Mouse (Mus musculus) midbrain, postnatal 0 days (tissue): ENCODE measurements around the gene Col24a1. TPM values are rescaled to one million over a fixed set of nuclear protein-coding genes. Genes with fewer than 3 reads are reported as not detected.

ENCODE experiments used
- ATAC-seq: fragments of 200-750 bp; cut with Nextera tagmentation; 2 replicates; pipeline ENCODE4 v1.8.0; 2017; ENCODE audit warnings: moderate number of reproducible peaks, mild to moderate bottlenecking, moderate TSS enrichment, moderate library complexity; ENCODE audit not compliant: low FRiP score
- DNase-seq: peaks from one replicate; pipeline ENCODE4 v3.0.0-alpha.2; 2015; ENCODE audit warnings: low spot score
- H3K27ac ChIP-seq: fragments of 300-500 bp; sonication (generic); 2 replicates; pipeline ENCODE4 v1.5.1; 2014; ENCODE audit warnings: low read depth, mild to moderate bottlenecking, low read length, mixed read lengths
- H3K27me3 ChIP-seq: fragments of 300-500 bp; sonication (generic); 2 replicates; pipeline ENCODE4 v1.6.1; 2014; ENCODE audit warnings: low read length, control low read depth, mixed read lengths; ENCODE audit not compliant: insufficient read depth
- H3K36me3 ChIP-seq: fragments of 300-500 bp; sonication (generic); 2 replicates; pipeline ENCODE4 v1.6.1; 2014; ENCODE audit warnings: low read length, control low read depth, mixed read lengths; ENCODE audit not compliant: insufficient read depth
- H3K4me1 ChIP-seq: fragments of 300-500 bp; sonication (generic); 2 replicates; pipeline ENCODE4 v1.6.1; 2014; ENCODE audit warnings: mild to moderate bottlenecking, control low read depth, antibody characterized with exemption, low read length, mixed read lengths; ENCODE audit not compliant: insufficient read depth
- H3K4me2 ChIP-seq: fragments of 300-500 bp; sonication (generic); 2 replicates; pipeline ENCODE4 v1.6.1; 2014; ENCODE audit warnings: low read depth, mild to moderate bottlenecking, low read length, mixed read lengths; ENCODE audit not compliant: poor library complexity, severe bottlenecking
- H3K4me3 ChIP-seq: fragments of 300-500 bp; sonication (generic); 2 replicates; pipeline ENCODE4 v1.5.1; 2014; ENCODE audit warnings: low read depth, mild to moderate bottlenecking, low read length, moderate library complexity
- H3K9ac ChIP-seq: fragments of 300-500 bp; sonication (generic); replicated peaks from 2 replicates; pipeline ENCODE4 v1.6.1; 2014; ENCODE audit warnings: mild to moderate bottlenecking, low read length, moderate library complexity, mixed read lengths; ENCODE audit not compliant: poor library complexity, severe bottlenecking
- H3K9me3 ChIP-seq: fragments of 300-500 bp; sonication (generic); 2 replicates; pipeline ENCODE4 v1.6.1; 2016; ENCODE audit warnings: low read length, control low read depth
- CTCF ChIP-seq: IDR thresholded peaks from 2 replicates; pipeline ENCODE4 v1.5.1; 2016; ENCODE audit warnings: antibody characterized with exemption, mild to moderate bottlenecking
- WGBS: fragments of 180-500 bp; shearing (Covaris S2); extraction: QIAGEN DNeasy Blood & Tissue Kit; methylation state at CpG from one replicate; pipeline ENCODE4 v1.1.7; 2014; 5-methylcytosine and 5-hydroxymethylcytosine counted together
- polyA plus RNA-seq: library from polyadenylated mRNA; unstranded; fragments of >200 nt; fragmentation: Nextera tagmentation; extraction: Ambion mirVana; gene quantifications from 2 replicates; pipeline ENCODE4 v1.2.1, GENCODE M21; 2015
- total RNA-seq: library from RNA; depleted of rRNA; stranded (reverse); fragments of >200 nt; gene quantifications from 2 replicates; pipeline ENCODE4 v1.2.3, GENCODE M21; 2014

Col24a1 gene
- total and polyA plus RNA-seq, 2 experiments from 2014 or later, result 0.47 to 1.1 TPM

DNA sequence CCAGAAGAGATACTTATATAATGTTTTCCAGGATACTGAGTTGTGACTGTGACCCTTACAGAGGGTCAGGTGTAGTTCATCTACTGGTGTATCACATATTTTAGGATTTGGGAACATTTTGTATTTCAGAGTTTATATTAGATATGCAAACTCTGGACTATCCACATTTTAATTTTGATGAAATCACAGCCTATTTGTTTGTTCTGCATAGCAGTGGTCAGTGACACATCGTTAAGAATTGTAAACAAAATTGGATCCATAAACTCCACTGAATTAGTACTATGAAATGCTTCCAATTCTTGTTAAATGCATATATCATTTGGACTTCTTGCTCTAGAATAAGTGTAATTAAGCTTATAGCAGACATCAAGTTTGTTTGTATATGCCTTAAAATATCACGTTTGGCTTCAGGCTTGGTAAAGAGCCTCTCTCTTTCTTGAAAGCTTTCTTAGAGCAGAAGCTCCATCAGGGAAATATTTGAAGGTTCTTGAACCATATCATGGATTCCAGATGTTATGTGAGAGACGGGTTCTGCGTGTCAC, 75.0 kb downstream of the Col24a1 start:
- WGBS, result 87% methylated on average over 4 of the region's 4 CpGs
- no peak for TF ChIP-seq CTCF
- no peak overlapping the region for H3K27ac ChIP-seq

DNA sequence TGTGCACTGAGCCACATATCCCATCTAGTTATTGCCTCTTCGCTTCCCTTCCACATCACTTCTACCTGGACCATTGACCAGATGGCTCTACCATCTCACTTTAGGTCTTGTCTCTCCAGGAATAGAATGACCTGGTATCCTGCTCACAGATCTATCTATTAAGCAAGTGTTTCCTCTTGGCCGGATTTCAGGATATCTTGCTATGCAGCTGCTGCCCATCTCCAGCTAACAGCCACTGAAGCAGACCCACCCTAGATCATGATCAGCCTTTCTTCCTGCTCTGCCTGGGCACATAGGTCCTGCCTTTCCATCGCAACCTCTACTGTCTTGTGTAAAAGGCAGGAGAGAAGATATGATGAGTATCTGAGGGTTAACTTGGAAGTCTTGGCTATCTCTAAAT, 84.0 kb downstream of the Col24a1 start:
- Histone ChIP-seq H3K9me3 (no peaks in the 10 kb centered on the region), H3K27ac (no peak overlapping the region), H3K4me2 (no peak overlapping the region), H3K4me3 (no peak overlapping the region), H3K36me3 (no peaks in the 10 kb centered on the region), H3K4me1 (no peaks in the 10 kb centered on the region), H3K27me3 (no peaks in the 10 kb centered on the region), H3K9ac (no peak overlapping the region)
- WGBS, result 95% methylated on average over 3 of the region's 3 CpGs
- no peak for TF ChIP-seq CTCF
- DNase-seq (no peak), ATAC-seq (no peak)

More for the DNA sequence above, 75.0 kb downstream of the Col24a1 start:
- H3K9ac ChIP-seq, result no peak overlapping the region
- H3K27me3 ChIP-seq, result no peaks in the 10 kb centered on the region
- H3K4me1 ChIP-seq, result no peaks in the 10 kb centered on the region
- no peak for DNase-seq
- H3K9me3 ChIP-seq, result no peaks in the 10 kb centered on the region
- no peak for ATAC-seq
- H3K36me3 ChIP-seq, result no peaks in the 10 kb centered on the region
- H3K4me3 ChIP-seq, result no peak overlapping the region
- no peak overlapping the region for H3K4me2 ChIP-seq

DNA sequence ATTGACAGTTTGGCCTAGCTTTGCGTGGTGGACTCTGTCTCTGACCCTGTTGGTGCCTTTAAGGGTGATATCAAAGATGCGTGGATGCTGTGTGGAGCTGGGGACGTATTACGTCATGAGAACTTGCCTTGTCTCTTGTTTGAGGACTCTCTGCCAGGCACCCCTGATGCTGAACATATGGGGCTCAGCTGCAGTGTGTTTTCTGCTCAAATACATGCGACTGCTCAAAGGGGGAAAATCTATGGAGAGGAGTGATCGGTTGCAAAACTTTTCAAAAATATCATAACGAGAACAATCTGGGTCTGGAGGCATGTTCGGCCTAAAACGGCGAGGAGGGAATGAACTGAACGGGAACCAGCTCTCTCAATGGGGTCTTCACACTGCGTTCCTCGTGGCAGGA, 90.8 kb downstream of the Col24a1 start:
- no peak for TF ChIP-seq CTCF
- DNase-seq (no peak), ATAC-seq (no peak)
- H3K27me3 ChIP-seq, result no peaks in the 10 kb centered on the region
- H3K4me1 ChIP-seq, result no peaks in the 10 kb centered on the region
- no peaks in the 10 kb centered on the region for H3K9me3 ChIP-seq
- WGBS, result 85% methylated on average over 13 of the region's 13 CpGs
- H3K27ac ChIP-seq, result no peak overlapping the region
- H3K36me3 ChIP-seq, result no peaks in the 10 kb centered on the region
- no peak overlapping the region for H3K4me3 ChIP-seq
- no peak overlapping the region for H3K4me2 ChIP-seq
- no peak overlapping the region for H3K9ac ChIP-seq

DNA sequence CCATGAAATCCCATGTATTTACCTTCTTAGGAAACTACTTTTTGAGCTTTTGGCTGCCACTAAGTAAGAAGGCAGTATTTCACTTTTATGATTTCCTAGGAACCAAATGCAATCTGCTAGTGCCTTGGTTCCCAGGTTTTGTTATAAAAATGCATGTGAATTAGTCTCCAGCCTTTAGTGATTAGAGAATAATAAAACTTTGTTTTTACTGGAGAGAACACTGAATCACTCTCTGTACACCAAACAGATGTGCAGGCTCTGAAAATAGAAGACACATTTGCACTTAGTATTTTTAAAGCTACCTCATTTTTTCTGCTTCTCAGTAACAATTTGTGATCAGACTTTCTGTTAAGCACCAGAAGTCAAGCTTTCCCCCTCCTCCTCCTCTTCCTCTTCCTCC, 94.2 kb downstream of the Col24a1 start:
- Histone ChIP-seq H3K4me2 (no peak overlapping the region), H3K4me1 (no peaks in the 10 kb centered on the region), H3K4me3 (no peak overlapping the region), H3K9ac (no peak overlapping the region), H3K27ac (no peak overlapping the region), H3K9me3 (no peaks in the 10 kb centered on the region), H3K36me3 (no peaks in the 10 kb centered on the region), H3K27me3 (no peaks in the 10 kb centered on the region)
- TF ChIP-seq CTCF, result no peak
- no peak for DNase-seq
- ATAC-seq, result no peak

DNA sequence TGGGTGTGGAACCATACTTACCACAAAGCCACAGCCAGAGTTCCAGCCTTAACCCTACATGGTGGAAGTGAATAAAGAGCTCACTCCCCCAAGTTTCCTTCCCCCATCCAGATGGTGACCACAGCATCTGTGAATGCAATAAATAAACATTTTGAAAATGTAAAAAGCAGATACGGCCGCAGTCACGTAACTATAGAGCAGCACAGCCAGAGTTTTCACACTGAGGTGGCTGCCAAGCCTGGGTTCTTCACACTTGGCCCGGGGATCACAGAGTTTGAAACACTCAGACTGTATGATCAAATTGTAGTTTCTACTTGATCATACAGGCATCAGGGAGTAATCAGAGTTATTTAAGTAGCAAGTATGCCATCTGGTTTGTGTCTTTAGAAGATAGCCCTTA, 98.4 kb downstream of the Col24a1 start:
- no peak for TF ChIP-seq CTCF
- Histone ChIP-seq H3K4me1 (no peaks in the 10 kb centered on the region), H3K4me2 (no peak overlapping the region), H3K9ac (no peak overlapping the region), H3K4me3 (no peak overlapping the region), H3K27me3 (no peaks in the 10 kb centered on the region), H3K27ac (no peak overlapping the region), H3K9me3 (no peaks in the 10 kb centered on the region), H3K36me3 (no peaks in the 10 kb centered on the region)
- DNase-seq (no peak), ATAC-seq (no peak)
- 97% methylated on average over 4 of the region's 4 CpGs for WGBS

DNA sequence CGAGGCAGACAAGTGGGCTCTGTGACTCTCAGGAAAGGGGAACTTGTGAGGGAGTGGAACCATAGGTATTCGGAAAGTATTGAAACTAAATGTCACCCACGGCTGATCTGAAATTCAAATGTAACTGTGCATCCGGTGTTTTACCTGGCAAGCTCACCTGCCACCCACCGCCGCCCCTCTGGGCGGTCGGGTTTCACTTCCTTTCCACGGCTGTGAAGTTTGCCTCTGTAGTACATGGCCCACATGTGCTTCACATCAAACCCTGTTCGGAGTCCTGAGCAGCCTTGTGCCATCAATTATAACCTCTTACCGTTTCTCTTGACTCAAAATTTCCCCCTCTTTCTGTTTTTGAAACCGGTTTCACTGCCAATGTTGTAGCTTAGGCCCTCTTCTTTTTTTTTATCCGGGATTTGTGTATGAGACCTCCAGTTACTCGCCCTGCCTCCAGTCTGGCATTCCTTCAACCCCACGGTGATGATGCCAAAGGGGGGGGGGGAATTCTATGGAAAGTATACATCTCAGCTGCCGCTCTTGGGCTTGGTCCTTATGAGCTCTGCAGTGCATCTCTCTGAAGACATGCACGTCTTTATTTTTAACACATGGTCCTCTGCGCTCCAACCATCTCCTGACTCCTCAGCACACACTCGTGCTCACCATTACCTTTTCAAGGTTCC, 99.9 kb downstream of the Col24a1 start:
- Histone ChIP-seq H3K9ac (no peak overlapping the region), H3K27ac (no peak overlapping the region), H3K27me3 (no peaks in the 10 kb centered on the region), H3K36me3 (no peaks in the 10 kb centered on the region), H3K9me3 (no peaks in the 10 kb centered on the region), H3K4me1 (no peaks in the 10 kb centered on the region), H3K4me2 (no peak overlapping the region), H3K4me3 (no peak overlapping the region)
- ATAC-seq (no peak), DNase-seq (no peak)
- 86% methylated on average over 19 of the region's 19 CpGs for WGBS
- TF ChIP-seq CTCF, result no peak
